9 mouse cellular contexts compared by ENCODE assay signal in genomic region chr2:91470055-91470647, GRCm38 (mm10). TPM values are rescaled to one million over a fixed set of nuclear protein-coding genes. Genes with fewer than 3 reads are reported as not detected.
A peak's percentile ranks its signal among the peaks of the same experiment; 100 is the strongest.
DNase-seq lines count a peak whose midpoint lies in the region; ATAC-seq and TF ChIP-seq lines count a peak whose summit lies in the region.
"Had no signal": no experiment of that assay in that cellular context is flagged by ENCODE, and none has a peak within 500 bp of the region (broad histone marks: within the 10 kb centered on the region; RNA-seq: fewer than 3 reads in every experiment).

No protein-coding gene starts in this region.

- 18% methylated on average over 7 of the region's 7 CpGs for WGBS in forebrain, embryonic 16.5 days
- WGBS in intestine, postnatal 0 days = 66% methylated on average over 7 of the region's 7 CpGs

- no peak overlapping the region for H3K4me2 ChIP-seq in forebrain, embryonic 16.5 days (ENCODE audit: low read length)
- H3K4me2 ChIP-seq in intestine, postnatal 0 days (replicated peaks; ENCODE audit: low read depth) = no peak overlapping the region

- peak; percentile 84 for ATAC-seq in frontal cortex, adult (ENCODE audit: low TSS enrichment)
- ATAC-seq in forebrain, embryonic 16.5 days = peak; percentile 28; the same call in 1 of the 2 replicates
- no peak for ATAC-seq in intestine, postnatal 0 days

- no peak for TF ChIP-seq CTCF in intestine, postnatal 0 days (IDR thresholded peaks at IDR 0.05; ENCODE audit: low read depth)

- DNase-seq in frontal cortex, postnatal 25 days (ENCODE audit: low spot score in 2 of 2) = no peak
- DNase-seq in left cerebral cortex, adult 9 months (ENCODE audit: low spot score in 2 of 2) = peak; percentile 59 to 70
- DNase-seq in retina, embryonic 14.5 days (ENCODE audit: low spot score) = peak; percentile 67
- no peak for DNase-seq in adipocyte (ENCODE audit: low spot score)
- DNase-seq in ovary, postnatal 14 days (ENCODE audit: low spot score) = no peak
- DNase-seq: B cell, adult 2 months had no signal

- no peak overlapping the region for H3K9ac ChIP-seq in forebrain, embryonic 16.5 days (replicated peaks; ENCODE audit: low read depth, low read length)
- no peak overlapping the region for H3K9ac ChIP-seq in intestine, postnatal 0 days (ENCODE audit: low read depth, low read length)

- no peak overlapping the region for H3K27ac ChIP-seq in forebrain, embryonic 16.5 days (ENCODE audit: low read length)
- no peak overlapping the region for H3K27ac ChIP-seq in intestine, postnatal 0 days (ENCODE audit: low read depth, low read length)

- H3K4me1 ChIP-seq in forebrain, embryonic 16.5 days (replicated peaks; ENCODE audit: control insufficient read depth, insufficient read depth, low read length) = peaks cover 10% of the 10 kb centered on the region; the same call in 1 of the 2 replicates
- H3K4me1 ChIP-seq in intestine, postnatal 0 days (replicated peaks; ENCODE audit: control insufficient read depth, insufficient read depth, low read length) = no peaks in the 10 kb centered on the region; the same call in 1 of the 2 replicates

- H3K9me3 ChIP-seq in forebrain, embryonic 16.5 days (ENCODE audit: control insufficient read depth, low read length) = no peaks in the 10 kb centered on the region
- no peaks in the 10 kb centered on the region for H3K9me3 ChIP-seq in intestine, postnatal 0 days (ENCODE audit: control insufficient read depth)

- no peak overlapping the region for H3K4me3 ChIP-seq in forebrain, embryonic 16.5 days (replicated peaks; ENCODE audit: low read length)
- no peak overlapping the region for H3K4me3 ChIP-seq in intestine, postnatal 0 days (ENCODE audit: low read depth, low read length)

- no peaks in the 10 kb centered on the region for H3K27me3 ChIP-seq in forebrain, embryonic 16.5 days (replicated peaks; ENCODE audit: control insufficient read depth, insufficient read depth, low read length)
- no peaks in the 10 kb centered on the region for H3K27me3 ChIP-seq in intestine, postnatal 0 days (replicated peaks; ENCODE audit: control insufficient read depth, insufficient read depth, low read length)

- H3K36me3 ChIP-seq in forebrain, embryonic 16.5 days (ENCODE audit: control insufficient read depth, insufficient read depth) = no peaks in the 10 kb centered on the region
- H3K36me3 ChIP-seq in intestine, postnatal 0 days (ENCODE audit: control insufficient read depth, insufficient read depth) = peaks cover 36% of the 10 kb centered on the region

RNA-seq across cellular contexts. Expression of gene Lrp4, which starts 12.8 kb away (rescaled TPM):
- polyA plus RNA-seq in forebrain, embryonic 16.5 days (2015; fragmentation: Nextera tagmentation; extraction: Ambion mirVana) = 4.5 and 5.9 TPM in 2 replicates
- polyA plus RNA-seq in intestine, postnatal 0 days (2015; fragmentation: Nextera tagmentation; extraction: Ambion mirVana) = 4.9 and 5.4 TPM in 2 replicates

RNA-seq across cellular contexts. Expression of gene 1110051M20Rik, which starts 25.6 kb away (rescaled TPM):
- polyA plus RNA-seq in forebrain, embryonic 16.5 days (2015; fragmentation: Nextera tagmentation; extraction: Ambion mirVana) = 163 and 187 TPM in 2 replicates
- 13.5 and 15.6 TPM in 2 replicates for polyA plus RNA-seq in intestine, postnatal 0 days (2015; fragmentation: Nextera tagmentation; extraction: Ambion mirVana)

RNA-seq across cellular contexts. Expression of gene Ckap5, which starts 56.4 kb away (rescaled TPM):
- polyA plus RNA-seq in forebrain, embryonic 16.5 days (2015; fragmentation: Nextera tagmentation; extraction: Ambion mirVana) = 133 and 141 TPM in 2 replicates
- 17.0 and 19.3 TPM in 2 replicates for polyA plus RNA-seq in intestine, postnatal 0 days (2015; fragmentation: Nextera tagmentation; extraction: Ambion mirVana)

Comparison
In these comparisons a context has a peak if more than half of its experiments do, and no peak if none do; other contexts are left out.
1. DNase-seq: peak in left cerebral cortex, adult 9 months (2 of 2) and retina, embryonic 14.5 days (single experiment); none in frontal cortex, postnatal 25 days (0 of 2), adipocyte (single experiment) and ovary, postnatal 14 days (single experiment).